Mouse (Mus musculus) urinary bladder, postnatal 36 days (tissue): ENCODE measurements at regions not wholly inside any gene's neighbourhood (a gene's known extent, or its start where the extent isn't known, plus 50 kb on each side); places are given as distances from the start of the nearest gene placed in this dataset.
"Not testable (repeated sequence)": the region's sequence is repeated elsewhere in the genome, so short reads cannot be mapped to it uniquely, and the experiment has no call there.

Experiments
- DNase-seq, 2 experiments: peaks; one replicate each; pipeline ENCODE4 v3.0.0; 2022; ENCODE audit warnings: low spot score in 2 of 2, mixed read lengths in 1 of 2

- DNase-seq: no peak
Observed at GRCm38 (mm10) chr3:149069436-149069835, 79.1 kb upstream of the Adgrl2 start.

DNA sequence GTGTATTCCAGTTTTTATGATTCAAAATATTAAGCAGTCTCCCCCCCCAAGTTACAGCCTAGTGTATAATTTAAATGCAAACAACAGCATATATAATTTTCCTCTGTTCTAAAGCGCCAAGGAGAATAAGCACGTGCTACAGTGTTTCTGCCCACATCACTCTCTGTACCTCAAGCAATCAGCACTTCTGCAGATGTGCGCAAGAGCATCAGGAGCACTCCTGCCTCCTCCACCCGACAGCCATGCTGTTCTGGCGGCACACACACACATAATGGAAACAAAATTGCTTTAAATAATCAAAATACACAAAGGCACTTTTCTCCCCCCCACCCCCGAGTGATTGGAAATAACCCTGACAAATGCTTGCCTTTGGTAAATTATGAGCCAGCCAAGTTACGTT, 78.5 kb upstream of the Adgrl2 start:
- DNase-seq: no peak

- no peak for DNase-seq
Observed at GRCm38 (mm10) chr3:149067758-149068157, 77.4 kb upstream of the Adgrl2 start.

DNA sequence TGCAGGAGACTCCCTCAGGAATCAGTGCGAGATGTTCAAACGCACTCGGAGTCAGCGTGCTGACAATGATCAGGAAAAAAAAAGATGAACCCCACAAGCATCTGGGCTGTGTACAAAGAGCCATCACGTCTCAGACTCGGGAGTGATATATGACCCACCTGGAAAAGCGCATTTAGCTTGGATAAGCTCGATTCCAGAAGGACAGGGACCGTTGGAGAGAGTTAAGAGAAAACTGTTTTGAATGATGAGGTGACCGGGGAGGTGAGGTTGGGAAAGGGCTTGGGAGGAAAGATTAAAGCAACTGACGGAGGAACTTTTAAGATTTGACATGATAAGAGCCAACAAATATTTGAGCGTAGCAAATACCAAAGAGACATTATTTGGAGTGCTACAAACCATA, 64.7 kb upstream of the Adgrl2 start:
- DNase-seq: no peak

GRCm38 (mm10) chr3:149052295-149052902, 62.0 kb upstream of the Adgrl2 start:
- not testable (repeated sequence) for DNase-seq

DNA sequence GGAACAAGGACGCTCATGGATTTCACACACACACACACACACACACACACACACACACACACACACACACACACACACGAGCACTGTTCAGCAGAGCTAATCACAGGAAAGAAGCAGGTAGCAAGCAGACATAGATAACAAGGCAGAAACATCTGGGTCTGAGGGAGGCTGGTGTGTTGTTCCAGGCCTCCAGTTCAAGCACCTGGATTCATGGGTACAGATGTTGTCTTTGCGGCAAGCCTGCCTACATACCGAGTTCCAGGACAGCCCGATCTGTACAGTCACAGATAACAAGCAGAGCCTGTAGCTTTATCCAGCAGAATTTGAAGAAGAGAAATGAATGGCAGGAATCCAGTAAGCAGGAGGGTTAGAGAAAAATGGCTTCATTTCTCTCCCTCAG, 55.0 kb upstream of the Adgrl2 start:
- DNase-seq: no peak

- no peak for DNase-seq
Observed at GRCm38 (mm10) chr3:149043901-149044300, 53.5 kb upstream of the Adgrl2 start.

GRCm38 (mm10) chr3:149042527-149042926, 52.2 kb upstream of the Adgrl2 start:
- DNase-seq: no peak

- DNase-seq: no peak
Observed at GRCm38 (mm10) chr3:149041188-149041587, 50.8 kb upstream of the Adgrl2 start.
